Mouse (Mus musculus) lung, postnatal 10 days (tissue): ENCODE measurements around the gene Rdm1.

ENCODE experiments used
- DNase-seq: peaks from one replicate; pipeline ENCODE4 v3.0.0; 2021

Gene Rdm1

DNA sequence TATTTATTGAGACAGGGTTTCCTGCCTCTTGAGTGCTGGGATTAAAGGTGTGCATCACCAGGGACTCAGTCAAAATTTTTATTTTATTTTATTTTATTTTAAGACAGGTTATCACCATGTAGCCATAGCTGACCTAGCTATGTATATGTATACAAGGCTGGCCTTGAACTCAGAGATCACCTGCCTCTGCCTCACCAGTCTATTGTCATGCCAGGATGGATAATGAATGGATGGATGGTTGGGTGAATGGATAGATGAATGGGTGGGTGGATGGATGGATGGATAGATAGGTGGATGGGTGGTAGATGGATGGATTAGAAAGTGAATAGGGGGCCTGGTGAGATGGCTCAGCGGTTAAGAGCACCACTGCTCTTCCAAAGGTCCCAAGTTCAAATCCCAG, 55.0 kb downstream of the Rdm1 start:
- no peak for DNase-seq

DNA sequence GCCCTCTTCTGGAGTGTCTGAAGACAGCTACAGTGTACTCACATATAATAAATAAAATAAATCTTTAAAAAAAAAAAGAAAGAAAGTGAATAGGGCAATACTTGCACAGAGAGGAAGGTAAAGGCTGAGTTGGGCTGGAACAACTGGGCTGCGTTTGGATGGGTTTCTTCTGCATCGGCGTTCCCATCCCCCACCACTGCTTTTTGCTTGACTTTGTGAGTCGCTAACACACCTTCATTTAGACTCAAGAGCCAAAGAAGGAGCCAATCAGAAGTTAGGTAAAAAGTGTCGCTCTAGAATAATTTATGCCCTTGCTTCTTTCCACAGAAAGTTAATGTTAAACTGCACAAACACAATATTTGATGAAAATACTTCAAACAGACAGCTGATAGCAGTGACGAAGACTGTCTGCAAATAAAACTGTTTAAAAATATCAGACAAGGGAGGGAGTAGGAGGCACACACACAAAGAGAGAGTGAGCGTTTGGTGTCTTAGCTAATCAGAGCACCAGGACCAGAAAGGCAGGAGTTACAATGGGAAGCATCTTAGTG, 55.5 kb downstream of the Rdm1 start:
- DNase-seq: no peak
